Mouse (Mus musculus): ENCODE data around the gene Zfp213. TPM values are rescaled to one million over a fixed set of nuclear protein-coding genes. Genes with fewer than 3 reads are reported as not detected.
A peak's percentile ranks its signal among the peaks of the same experiment; 100 is the strongest.

The Zfp213 gene
- polyA plus RNA-seq, 1 experiment from 2014 or later, result 17.7 TPM

- Histone ChIP-seq H3K27me3 (replicated peaks; ENCODE audit: control insufficient read depth, insufficient read depth, low read length) (no peaks in the 10 kb centered on the region), H3K4me3 (ENCODE audit: low read depth, low read length) (peak overlapping the region; percentile 61), H3K9ac (ENCODE audit: low read depth, low read length) (peak overlapping the region; percentile 74), H3K36me3 (ENCODE audit: control insufficient read depth, insufficient read depth, low read length) (peaks cover 13% of the 10 kb centered on the region; the same call in 1 of the 2 replicates), H3K4me2 (ENCODE audit: low read depth, low read length) (peak overlapping the region; percentile 75), H3K4me1 (ENCODE audit: control insufficient read depth, insufficient read depth, low read length) (0 out of 2 replicates have a peak, but pooled peaks cover 8% of the 10 kb centered on the region), H3K27ac (replicated peaks; ENCODE audit: low read depth, low read length) (no peak overlapping the region), H3K9me3 (ENCODE audit: control insufficient read depth, low read length) (no peaks in the 10 kb centered on the region)
- ATAC-seq (ENCODE audit: low read depth) (peak; percentile 92), DNase-seq (ENCODE audit: low spot score) (peak; percentile 88)
- 2% methylated on average over 22 of the region's 22 CpGs for WGBS
These were observed 21.9 kb upstream of the Zfp213 start for GRCm38 (mm10) chr17:23585721-23586491.

- H3K9me3 ChIP-seq (ENCODE audit: control insufficient read depth, low read length), result no peaks in the 10 kb centered on the region
- no peak for ATAC-seq (ENCODE audit: low read depth)
- no peak overlapping the region for H3K27ac ChIP-seq (replicated peaks; ENCODE audit: low read depth, low read length)
- no peak for DNase-seq (ENCODE audit: low spot score)
- H3K4me2 ChIP-seq (ENCODE audit: low read depth, low read length), result peak overlapping the region; percentile 75
- H3K9ac ChIP-seq (ENCODE audit: low read depth, low read length), result no peak overlapping the region; the same call in 1 of the 2 replicates
- peaks cover 24% of the 10 kb centered on the region for H3K36me3 ChIP-seq (ENCODE audit: control insufficient read depth, insufficient read depth, low read length)
- no peaks in the 10 kb centered on the region for H3K27me3 ChIP-seq (replicated peaks; ENCODE audit: control insufficient read depth, insufficient read depth, low read length)
- 0 out of 2 replicates have a peak, but pooled peaks cover 8% of the 10 kb centered on the region for H3K4me1 ChIP-seq (ENCODE audit: control insufficient read depth, insufficient read depth, low read length)
- 86% methylated on average over 8 of the region's 8 CpGs for WGBS
- peak overlapping the region; percentile 61 for H3K4me3 ChIP-seq (ENCODE audit: low read depth, low read length)
These were observed 20.7 kb upstream of the Zfp213 start for GRCm38 (mm10) chr17:23584786-23585185.

- H3K4me2 ChIP-seq (ENCODE audit: low read depth, low read length), result no peak overlapping the region
- no peaks in the 10 kb centered on the region for H3K9me3 ChIP-seq (ENCODE audit: control insufficient read depth, low read length)
- WGBS, result 95% methylated on average over 38 of the region's 38 CpGs
- H3K36me3 ChIP-seq (ENCODE audit: control insufficient read depth, insufficient read depth, low read length), result peaks cover 80% of the 10 kb centered on the region
- DNase-seq (ENCODE audit: low spot score), result no peak
- no peak for ATAC-seq (ENCODE audit: low read depth)
- no peaks in the 10 kb centered on the region for H3K27me3 ChIP-seq (replicated peaks; ENCODE audit: control insufficient read depth, insufficient read depth, low read length)
- H3K4me1 ChIP-seq (ENCODE audit: control insufficient read depth, insufficient read depth, low read length), result no peaks in the 10 kb centered on the region
- H3K4me3 ChIP-seq (ENCODE audit: low read depth, low read length), result no peak overlapping the region
- no peak overlapping the region for H3K27ac ChIP-seq (replicated peaks; ENCODE audit: low read depth, low read length)
- H3K9ac ChIP-seq (ENCODE audit: low read depth, low read length), result no peak overlapping the region
These were observed 12.0 kb upstream of the Zfp213 start for GRCm38 (mm10) chr17:23575951-23576552.

GRCm38 (mm10) chr17:23574130-23574529, 10.1 kb upstream of the Zfp213 start:
- H3K4me2 ChIP-seq (ENCODE audit: low read depth, low read length), result no peak overlapping the region
- H3K36me3 ChIP-seq (ENCODE audit: control insufficient read depth, insufficient read depth, low read length), result peaks cover 61% of the 10 kb centered on the region
- no peaks in the 10 kb centered on the region for H3K27me3 ChIP-seq (replicated peaks; ENCODE audit: control insufficient read depth, insufficient read depth, low read length)
- no peak overlapping the region for H3K27ac ChIP-seq (replicated peaks; ENCODE audit: low read depth, low read length)
- H3K4me3 ChIP-seq (ENCODE audit: low read depth, low read length), result no peak overlapping the region
- WGBS, result 91% methylated on average over 8 of the region's 8 CpGs
- no peaks in the 10 kb centered on the region for H3K9me3 ChIP-seq (ENCODE audit: control insufficient read depth, low read length)
- no peak overlapping the region for H3K9ac ChIP-seq (ENCODE audit: low read depth, low read length)
- no peaks in the 10 kb centered on the region for H3K4me1 ChIP-seq (ENCODE audit: control insufficient read depth, insufficient read depth, low read length)
- ATAC-seq (ENCODE audit: low read depth) (no peak), DNase-seq (ENCODE audit: low spot score) (no peak)

GRCm38 (mm10) chr17:23572059-23572458, 8.0 kb upstream of the Zfp213 start:
- DNase-seq (ENCODE audit: low spot score), result no peak
- H3K4me2 ChIP-seq (ENCODE audit: low read depth, low read length), result no peak overlapping the region
- no peak for ATAC-seq (ENCODE audit: low read depth)
- no peaks in the 10 kb centered on the region for H3K27me3 ChIP-seq (replicated peaks; ENCODE audit: control insufficient read depth, insufficient read depth, low read length)
- no peak overlapping the region for H3K27ac ChIP-seq (replicated peaks; ENCODE audit: low read depth, low read length)
- no peak overlapping the region for H3K9ac ChIP-seq (ENCODE audit: low read depth, low read length)
- 80% methylated on average over 6 of the region's 6 CpGs for WGBS
- H3K4me3 ChIP-seq (ENCODE audit: low read depth, low read length), result no peak overlapping the region
- H3K9me3 ChIP-seq (ENCODE audit: control insufficient read depth, low read length), result no peaks in the 10 kb centered on the region
- no peaks in the 10 kb centered on the region for H3K4me1 ChIP-seq (ENCODE audit: control insufficient read depth, insufficient read depth, low read length)
- H3K36me3 ChIP-seq (ENCODE audit: control insufficient read depth, insufficient read depth, low read length), result peaks cover 46% of the 10 kb centered on the region

GRCm38 (mm10) chr17:23571084-23571483, 7.0 kb upstream of the Zfp213 start:
- Histone ChIP-seq H3K9me3 (ENCODE audit: control insufficient read depth, low read length) (no peaks in the 10 kb centered on the region), H3K4me1 (ENCODE audit: control insufficient read depth, insufficient read depth, low read length) (no peaks in the 10 kb centered on the region), H3K4me3 (ENCODE audit: low read depth, low read length) (no peak overlapping the region), H3K36me3 (ENCODE audit: control insufficient read depth, insufficient read depth, low read length) (peaks cover 36% of the 10 kb centered on the region), H3K27me3 (replicated peaks; ENCODE audit: control insufficient read depth, insufficient read depth, low read length) (no peaks in the 10 kb centered on the region), H3K4me2 (ENCODE audit: low read depth, low read length) (no peak overlapping the region), H3K27ac (replicated peaks; ENCODE audit: low read depth, low read length) (no peak overlapping the region), H3K9ac (ENCODE audit: low read depth, low read length) (no peak overlapping the region)
- 16% methylated on average over 5 of the region's 5 CpGs for WGBS
- DNase-seq (ENCODE audit: low spot score), result no peak
- no peak for ATAC-seq (ENCODE audit: low read depth)

- DNase-seq (ENCODE audit: low spot score) (peak; percentile 56), ATAC-seq (ENCODE audit: low read depth) (peak; percentile 61)
These were observed 6.0 kb upstream of the Zfp213 start for GRCm38 (mm10) chr17:23570017-23570416.

GRCm38 (mm10) chr17:23568370-23568769, 4.3 kb upstream of the Zfp213 start:
- Histone ChIP-seq H3K4me2 (ENCODE audit: low read depth, low read length) (no peak overlapping the region), H3K4me3 (ENCODE audit: low read depth, low read length) (no peak overlapping the region), H3K27ac (replicated peaks; ENCODE audit: low read depth, low read length) (no peak overlapping the region), H3K36me3 (ENCODE audit: control insufficient read depth, insufficient read depth, low read length) (peaks cover 12% of the 10 kb centered on the region; the same call in 1 of the 2 replicates), H3K9me3 (ENCODE audit: control insufficient read depth, low read length) (no peaks in the 10 kb centered on the region), H3K27me3 (replicated peaks; ENCODE audit: control insufficient read depth, insufficient read depth, low read length) (no peaks in the 10 kb centered on the region), H3K9ac (ENCODE audit: low read depth, low read length) (no peak overlapping the region), H3K4me1 (ENCODE audit: control insufficient read depth, insufficient read depth, low read length) (peaks cover 6% of the 10 kb centered on the region; the same call in 1 of the 2 replicates)
- DNase-seq (ENCODE audit: low spot score) (no peak), ATAC-seq (ENCODE audit: low read depth) (no peak)
- WGBS, result 43% methylated on average over 5 of the region's 5 CpGs

More at GRCm38 (mm10) chr17:23570017-23570416, 6.0 kb upstream of the Zfp213 start:
- Histone ChIP-seq H3K9me3 (ENCODE audit: control insufficient read depth, low read length) (no peaks in the 10 kb centered on the region), H3K27me3 (replicated peaks; ENCODE audit: control insufficient read depth, insufficient read depth, low read length) (no peaks in the 10 kb centered on the region), H3K4me3 (ENCODE audit: low read depth, low read length) (no peak overlapping the region), H3K36me3 (ENCODE audit: control insufficient read depth, insufficient read depth, low read length) (peaks cover 25% of the 10 kb centered on the region), H3K9ac (ENCODE audit: low read depth, low read length) (no peak overlapping the region), H3K4me1 (ENCODE audit: control insufficient read depth, insufficient read depth, low read length) (peaks cover under 1% of the 10 kb centered on the region; the same call in 1 of the 2 replicates), H3K27ac (replicated peaks; ENCODE audit: low read depth, low read length) (no peak overlapping the region), H3K4me2 (ENCODE audit: low read depth, low read length) (no peak overlapping the region)
- 40% methylated on average over 6 of the region's 6 CpGs for WGBS

Data from embryonic facial prominence, embryonic 14.5 days (tissue).